Mouse (Mus musculus): Measurements from ENCODE around the gene Kif28.
A peak's percentile ranks its signal among the peaks of the same experiment; 100 is the strongest.
"Not testable (repeated sequence)": the region's sequence is repeated elsewhere in the genome, so short reads cannot be mapped to it uniquely, and the experiment has no call there.

The Kif28 gene

GRCm38 (mm10) chr1:179704150-179704549 is 40.9 kb downstream of the Kif28 start:
- no peak for DNase-seq (ENCODE audit: low read depth)

- no peak for DNase-seq (ENCODE audit: low read depth)
Observed at GRCm38 (mm10) chr1:179689479-179689878, 55.6 kb downstream of the Kif28 start.

GRCm38 (mm10) chr1:179688914-179689313 is 56.2 kb downstream of the Kif28 start:
- no peak for DNase-seq (ENCODE audit: low read depth)

- no peak for DNase-seq (ENCODE audit: low read depth)
Observed at GRCm38 (mm10) chr1:179688415-179688814, 56.7 kb downstream of the Kif28 start.

GRCm38 (mm10) chr1:179687966-179688365 is 57.1 kb downstream of the Kif28 start:
- DNase-seq (ENCODE audit: low read depth), result no peak

GRCm38 (mm10) chr1:179687305-179687704 is 57.8 kb downstream of the Kif28 start:
- no peak for DNase-seq (ENCODE audit: low read depth)

- DNase-seq (ENCODE audit: low read depth), result no peak
Observed at GRCm38 (mm10) chr1:179686781-179687180, 58.3 kb downstream of the Kif28 start.

GRCm38 (mm10) chr1:179686348-179686747 is 58.7 kb downstream of the Kif28 start:
- DNase-seq (ENCODE audit: low read depth), result no peak

GRCm38 (mm10) chr1:179682753-179683152 is 62.3 kb downstream of the Kif28 start:
- DNase-seq (ENCODE audit: low read depth), result not testable (repeated sequence)

GRCm38 (mm10) chr1:179679326-179679725 is 65.7 kb downstream of the Kif28 start:
- no peak for DNase-seq (ENCODE audit: low read depth)

GRCm38 (mm10) chr1:179677031-179677430 is 68.0 kb downstream of the Kif28 start:
- DNase-seq (ENCODE audit: low read depth), result no peak

- DNase-seq (ENCODE audit: low read depth), result no peak
Observed at GRCm38 (mm10) chr1:179674355-179674754, 70.7 kb downstream of the Kif28 start.

- DNase-seq (ENCODE audit: low read depth), result peak; percentile 27
Observed at GRCm38 (mm10) chr1:179668836-179669537, 76.1 kb downstream of the Kif28 start.

GRCm38 (mm10) chr1:179668013-179668805 is 76.9 kb downstream of the Kif28 start, which contains the start of gene Sccpdh:
Gene Sccpdh (plus strand): TSS chr1:179668210.
- peak; percentile 78 for DNase-seq (ENCODE audit: low read depth)

GRCm38 (mm10) chr1:179667450-179667849 is 77.6 kb downstream of the Kif28 start:
- DNase-seq (ENCODE audit: low read depth), result no peak

- DNase-seq (ENCODE audit: low read depth), result no peak
Observed at GRCm38 (mm10) chr1:179666971-179667370, 78.1 kb downstream of the Kif28 start.

- DNase-seq (ENCODE audit: low read depth), result no peak
Observed at GRCm38 (mm10) chr1:179664309-179664930, 80.7 kb downstream of the Kif28 start.

GRCm38 (mm10) chr1:179663065-179663464 is 82.0 kb downstream of the Kif28 start:
- DNase-seq (ENCODE audit: low read depth), result no peak

- DNase-seq (ENCODE audit: low read depth), result no peak
Observed at GRCm38 (mm10) chr1:179651224-179651623, 93.8 kb downstream of the Kif28 start.

GRCm38 (mm10) chr1:179650284-179650683 is 94.8 kb downstream of the Kif28 start:
- DNase-seq (ENCODE audit: low read depth), result no peak

GRCm38 (mm10) chr1:179649324-179649723 is 95.7 kb downstream of the Kif28 start:
- DNase-seq (ENCODE audit: low read depth), result no peak

GRCm38 (mm10) chr1:179648678-179649077 is 96.4 kb downstream of the Kif28 start:
- DNase-seq (ENCODE audit: low read depth), result not testable (repeated sequence)

- DNase-seq (ENCODE audit: low read depth), result no peak
Observed at GRCm38 (mm10) chr1:179645980-179646268, 99.1 kb downstream of the Kif28 start.

All from induced T-regulatory cell, adult 2 months (primary cell).